Mouse (Mus musculus) G1E (cell line): Measurements from ENCODE around the gene Rbm45. TPM values are rescaled to one million over a fixed set of nuclear protein-coding genes. Genes with fewer than 3 reads are reported as not detected.

Source experiments
- ATAC-seq: 2 replicates; pipeline ENCODE4 v1.8.0; 2016; ENCODE audit warnings: mild to moderate bottlenecking; ENCODE audit not compliant: insufficient number of reproducible peaks, poor library complexity, low FRiP score, severe bottlenecking; ENCODE audit errors: extremely low read depth
- DNase-seq: peaks from one replicate; pipeline ENCODE4 v3.0.0; 2012; ENCODE audit warnings: low spot score
- H3K27me3 ChIP-seq: 2 replicates; pipeline ENCODE4 v1.6.1; 2012; ENCODE audit warnings: mild to moderate bottlenecking, low read length, inconsistent platforms; ENCODE audit not compliant: insufficient read depth
- H3K36me3 ChIP-seq: replicated peaks from 2 replicates; pipeline ENCODE3; 2012; ENCODE audit warnings: mild to moderate bottlenecking, inconsistent platforms
- H3K4me1 ChIP-seq: 2 replicates; pipeline ENCODE4 v1.6.1; 2012; ENCODE audit warnings: low read depth, low read length, inconsistent platforms, mixed read lengths; ENCODE audit not compliant: insufficient read depth
- H3K4me3 ChIP-seq: 2 replicates; pipeline ENCODE4 v1.5.1; 2012; ENCODE audit warnings: low read depth, mild to moderate bottlenecking, inconsistent platforms, low read length, moderate library complexity, mixed read lengths
- H3K9me3 ChIP-seq: replicated peaks from 2 replicates; pipeline ENCODE4 v1.6.1; 2012; ENCODE audit warnings: inconsistent platforms
- CTCF ChIP-seq: IDR thresholded peaks from 2 replicates; pipeline ENCODE4 v1.5.1; 2012; ENCODE audit warnings: low read depth, low read length, inconsistent platforms, mixed read lengths
- GATA1 ChIP-seq: IDR thresholded peaks from 2 replicates; pipeline ENCODE4 v1.6.1; 2012; ENCODE audit warnings: borderline replicate concordance, low read length, inconsistent platforms, mixed read lengths
- GATA2 ChIP-seq: IDR thresholded peaks from 2 replicates; pipeline ENCODE4 v1.6.1; 2012; ENCODE audit warnings: low read depth, low read length, inconsistent platforms, borderline replicate concordance
- POLR2AphosphoS5 ChIP-seq: IDR thresholded peaks from 2 replicates; pipeline ENCODE4 v1.6.1; 2012; ENCODE audit warnings: low read depth, low read length, inconsistent platforms; ENCODE audit not compliant: insufficient replicate concordance
- TAL1 ChIP-seq: conservative IDR thresholded peaks from 2 replicates; pipeline ENCODE4 v1.6.1; 2012; ENCODE audit warnings: low read depth, low read length, inconsistent platforms, mixed read lengths
- polyA plus RNA-seq: library from polyadenylated mRNA; stranded (reverse); fragments of >175 nt; gene quantifications from 2 replicates; pipeline ENCODE4 v1.2.3, GENCODE M21; 2012
- total RNA-seq, 2 experiments: library from RNA; stranded (forward) in 1 of 2; stranded (reverse) in 1 of 2; fragments of 200-1000 nt in 1 of 2; fragments of >200 nt in 1 of 2; fragmentation: Nextera tagmentation in 1 of 2; gene quantifications; 2 replicates each; pipeline ENCODE4 v1.2.3; 2014 to 2017

Rbm45 gene
- total and polyA plus RNA-seq, 3 experiments = 19.9 to 108 (median 39.1) TPM

DNA sequence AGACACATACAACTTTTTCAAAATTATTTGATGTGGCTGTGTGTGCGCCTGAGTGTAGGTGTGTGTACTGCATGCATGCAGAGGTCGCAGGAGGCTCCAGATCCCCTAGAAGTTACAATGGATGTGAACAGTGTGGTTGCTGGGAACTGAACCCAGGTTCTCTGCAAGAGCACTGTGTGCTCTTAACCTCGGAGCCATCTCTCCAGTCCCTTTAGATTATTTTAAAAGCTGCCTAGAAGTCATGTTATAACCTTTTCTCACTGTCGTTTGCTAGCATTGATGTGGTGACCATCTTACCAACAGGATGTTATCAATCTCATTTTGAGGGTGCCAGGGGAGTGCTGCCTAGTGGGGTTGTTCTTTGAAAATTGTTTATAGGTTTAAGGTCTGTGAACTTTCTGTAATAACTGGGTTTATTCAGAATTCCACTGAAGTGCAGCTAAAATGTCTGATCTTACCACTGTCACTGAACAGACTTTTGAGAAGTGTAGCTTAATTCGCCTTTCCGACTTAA, 51.7 kb downstream of the Rbm45 start:
- no peak for TF ChIP-seq GATA1
- no peak for TF ChIP-seq POLR2AphosphoS5
- no peak for TF ChIP-seq GATA2
- TF ChIP-seq CTCF = no peak
- no peak for TF ChIP-seq TAL1
- Histone ChIP-seq H3K4me3 (no peak overlapping the region), H3K36me3 (no peaks in the 10 kb centered on the region), H3K9me3 (no peaks in the 10 kb centered on the region), H3K4me1 (no peaks in the 10 kb centered on the region), H3K27me3 (peaks cover 2% of the 10 kb centered on the region; the same call in 1 of the 2 replicates)
- DNase-seq = no peak
- ATAC-seq = no peak

DNA sequence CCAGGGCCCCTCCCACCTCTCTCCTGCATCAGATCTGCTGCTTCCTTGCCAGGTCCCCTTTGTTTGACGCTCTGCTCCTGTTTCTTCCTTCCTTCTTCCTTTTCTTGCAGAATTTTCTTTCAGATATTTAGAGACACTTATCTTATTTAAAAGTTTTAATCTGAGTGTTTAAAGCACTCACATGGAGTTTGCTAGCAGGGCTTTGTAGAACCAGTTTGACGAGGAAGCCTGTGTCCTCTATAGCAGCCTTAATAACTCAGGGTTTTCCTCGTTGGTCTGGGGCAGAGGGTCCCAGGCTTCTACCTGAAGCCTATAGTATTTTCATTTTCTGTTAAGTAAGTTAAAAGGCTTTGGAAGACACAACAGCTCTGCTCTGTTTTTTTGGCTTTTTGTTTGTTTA, 57.0 kb downstream of the Rbm45 start:
- TF ChIP-seq TAL1 (no peak), GATA1 (no peak), GATA2 (no peak), POLR2AphosphoS5 (no peak), CTCF (no peak)
- Histone ChIP-seq H3K9me3 (no peaks in the 10 kb centered on the region), H3K36me3 (no peaks in the 10 kb centered on the region), H3K27me3 (0 out of 2 replicates have a peak, but pooled peaks cover 3% of the 10 kb centered on the region), H3K4me1 (no peaks in the 10 kb centered on the region), H3K4me3 (no peak overlapping the region)
- DNase-seq (no peak), ATAC-seq (no peak)

DNA sequence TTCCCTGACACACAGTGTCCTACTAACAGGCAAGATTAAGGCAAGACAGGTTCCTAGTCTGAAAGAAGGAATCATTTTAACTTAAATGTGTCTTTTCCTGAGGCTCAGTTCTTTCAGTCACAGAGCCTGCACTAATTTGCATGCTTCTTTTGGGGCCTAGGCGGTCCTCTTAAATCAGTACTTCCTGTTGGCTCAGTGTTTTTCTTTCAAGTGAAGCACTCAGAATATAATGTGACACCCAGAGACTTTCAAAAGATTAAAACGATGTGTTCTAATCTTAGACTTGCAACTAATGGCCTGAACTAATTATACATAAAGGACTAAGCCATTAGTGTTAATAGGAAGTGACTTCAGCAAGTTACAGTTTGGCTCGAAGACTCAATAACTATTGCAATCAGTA, 59.5 kb downstream of the Rbm45 start:
- DNase-seq (no peak), ATAC-seq (no peak)
- H3K36me3 ChIP-seq = no peaks in the 10 kb centered on the region
- TF ChIP-seq POLR2AphosphoS5 (no peak), GATA2 (no peak)
- H3K27me3 ChIP-seq = 0 out of 2 replicates have a peak, but pooled peaks cover 3% of the 10 kb centered on the region
- H3K4me3 ChIP-seq = no peak overlapping the region
- H3K4me1 ChIP-seq = no peaks in the 10 kb centered on the region
- no peaks in the 10 kb centered on the region for H3K9me3 ChIP-seq

DNA sequence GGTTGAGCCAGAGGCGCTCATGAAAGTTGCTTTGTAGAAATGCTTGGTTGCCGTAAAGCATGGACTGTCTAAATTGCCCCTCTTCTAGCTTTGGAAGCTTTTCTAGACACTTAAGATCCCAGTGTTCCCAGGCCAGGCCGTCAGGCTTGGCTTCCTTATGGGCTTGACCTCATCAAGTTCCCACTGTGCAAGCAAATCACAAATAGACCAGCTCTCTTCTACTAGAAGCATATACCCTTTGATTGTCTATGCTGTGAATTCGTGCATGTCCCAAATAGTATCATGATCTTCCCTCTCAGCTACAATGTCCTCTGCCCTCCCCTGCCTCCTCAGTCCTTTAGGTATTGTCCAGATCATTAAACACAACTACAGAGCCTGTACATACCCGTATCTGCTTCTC, 60.1 kb downstream of the Rbm45 start:
- ATAC-seq (no peak), DNase-seq (no peak)
- H3K4me3 ChIP-seq = no peak overlapping the region
- H3K9me3 ChIP-seq = no peaks in the 10 kb centered on the region
- no peak for TF ChIP-seq GATA1
- no peak for TF ChIP-seq GATA2
- no peak for TF ChIP-seq POLR2AphosphoS5
- TF ChIP-seq CTCF = no peak
- TF ChIP-seq TAL1 = no peak
- H3K4me1 ChIP-seq = no peaks in the 10 kb centered on the region
- no peaks in the 10 kb centered on the region for H3K36me3 ChIP-seq
- H3K27me3 ChIP-seq = 0 out of 2 replicates have a peak, but pooled peaks cover 3% of the 10 kb centered on the region

DNA sequence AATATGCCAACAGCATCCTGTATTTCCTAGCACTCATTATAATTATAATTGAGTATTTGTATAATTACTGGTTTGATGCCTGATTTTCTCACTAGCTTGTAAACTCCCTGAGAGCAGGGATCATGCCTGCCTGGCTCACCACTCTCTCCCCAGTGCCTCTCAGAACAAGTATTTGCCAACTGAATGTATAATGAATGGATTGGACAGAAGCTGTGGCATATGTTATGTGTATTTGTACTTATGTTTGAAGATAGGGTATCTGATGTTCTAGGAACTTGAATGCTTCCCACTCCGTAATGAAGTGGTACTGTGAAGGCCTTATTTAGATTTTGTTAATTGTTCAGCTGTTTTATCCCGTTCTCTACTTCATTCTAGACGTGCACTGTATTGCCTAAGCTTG, 60.8 kb downstream of the Rbm45 start:
- Histone ChIP-seq H3K36me3 (no peaks in the 10 kb centered on the region), H3K4me3 (no peak overlapping the region), H3K4me1 (no peaks in the 10 kb centered on the region), H3K27me3 (0 out of 2 replicates have a peak, but pooled peaks cover 3% of the 10 kb centered on the region), H3K9me3 (no peaks in the 10 kb centered on the region)
- TF ChIP-seq TAL1 (no peak), GATA2 (no peak), CTCF (no peak), GATA1 (no peak), POLR2AphosphoS5 (no peak)
- DNase-seq = no peak
- ATAC-seq = no peak

Other genes starting within 250 kb of the Rbm45 start
- gene Pde11a, start 31.2 kb upstream of the Rbm45 start, total RNA-seq (2014; fragmentation: Nextera tagmentation) = 1.5 and 2.3 TPM in 2 replicates
- 0.29 and 0.38 TPM in 2 replicates for gene Pde11a, start 31.2 kb upstream of the Rbm45 start, total RNA-seq (2017)
- 0.04 and 0.06 TPM in 2 replicates for gene Pde11a, start 31.2 kb upstream of the Rbm45 start, polyA plus RNA-seq
- gene Cyct, start 9.5 kb upstream of the Rbm45 start, total RNA-seq (2014; fragmentation: Nextera tagmentation) = not detected in 2 replicates
- gene Cyct, start 9.5 kb upstream of the Rbm45 start, total RNA-seq (2017) = not detected in 2 replicates
- not detected in 2 replicates for gene Cyct, start 9.5 kb upstream of the Rbm45 start, polyA plus RNA-seq
- not detected in 2 replicates for gene Osbpl6, start 36.5 kb downstream of the Rbm45 start, total RNA-seq (2014; fragmentation: Nextera tagmentation)
- 0.06 and 0.22 TPM in 2 replicates for gene Osbpl6, start 36.5 kb downstream of the Rbm45 start, total RNA-seq (2017)
- gene Osbpl6, start 36.5 kb downstream of the Rbm45 start, polyA plus RNA-seq = not detected in 2 replicates